Mouse (Mus musculus): ENCODE results near the gene Gm9857.

GRCm38 (mm10) chr3:108911081-108911547, 29.1 kb downstream of the Gm9857 start:
- TF ChIP-seq NELFE (IDR thresholded peaks at IDR 0.05; ENCODE audit: low read depth, low read length) = no peak
- TF ChIP-seq CTCF (IDR thresholded peaks at IDR 0.05 in 2 of 3, conservative IDR thresholded peaks at IDR 0.05 in 1 of 3; ENCODE audit: control insufficient read depth in 1 of 3, insufficient read depth in 1 of 3, low read depth in 2 of 3, low read length in 3 of 3, poor library complexity in 1 of 3, severe bottlenecking in 1 of 3) = peak in 1 of 3 experiments; percentile 14; a peak in 2 of 6 replicates
- TF ChIP-seq ZC3H11A (IDR thresholded peaks at IDR 0.05; ENCODE audit: low read depth, low read length) = no peak
- TF ChIP-seq MAZ (IDR thresholded peaks at IDR 0.05; ENCODE audit: low read depth, low read length) = no peak
- no peak for TF ChIP-seq USF1 (IDR thresholded peaks at IDR 0.05; ENCODE audit: low read depth, low read length)
- no peak for TF ChIP-seq EP300 (IDR thresholded peaks at IDR 0.05; ENCODE audit: low read depth in 1 of 2, low read length in 2 of 2)
- TF ChIP-seq POLR2AphosphoS2 (IDR thresholded peaks at IDR 0.05; ENCODE audit: low read length) = no peak
- no peak for TF ChIP-seq POLR2A (IDR thresholded peaks at IDR 0.05; ENCODE audit: control insufficient read depth in 1 of 2, insufficient read depth in 1 of 2, low read depth in 1 of 2, low read length in 2 of 2, poor library complexity in 1 of 2)
- no peak for TF ChIP-seq GATA1 (IDR thresholded peaks at IDR 0.05; ENCODE audit: low read depth, low read length)
- TF ChIP-seq SMC3 (IDR thresholded peaks at IDR 0.05; ENCODE audit: low read depth, low read length) = no peak
- TF ChIP-seq TAL1 (IDR thresholded peaks at IDR 0.05; ENCODE audit: low read length) = no peak

Data from MEL (cell line).